Mouse (Mus musculus): ENCODE data around the gene Hoxb9. TPM values are rescaled to one million over a fixed set of nuclear protein-coding genes. Genes with fewer than 3 reads are reported as not detected.

The Hoxb9 gene
- total and polyA plus RNA-seq, 3 experiments, result not detected

- Histone ChIP-seq H3K4me3 (replicated peaks in 1 of 3; ENCODE audit: low read depth in 2 of 3, low read length in 2 of 3, poor library complexity in 1 of 3) (no peak within 1 kb of the TSS), H3K79me2 (replicated peaks; ENCODE audit: control insufficient read depth, extremely low read depth, insufficient read depth, poor library complexity, severe bottlenecking) (no peaks in the 10 kb centered on the region), H3K4me2 (ENCODE audit: insufficient read depth, low read depth, poor library complexity, severe bottlenecking) (no peak within 1 kb of the TSS), H3K9me3 (replicated peaks; ENCODE audit: low read length) (peaks cover 33% of the 10 kb centered on the region), H3K27me3 (replicated peaks) (peaks cover 62% of the 10 kb centered on the region), H3K36me3 (replicated peaks in 1 of 2; ENCODE audit: control insufficient read depth in 1 of 2, insufficient read depth in 1 of 2, low read length in 1 of 2) (no peaks in the 10 kb centered on the region), H3K4me1 (ENCODE audit: control insufficient read depth in 1 of 2, insufficient read depth in 2 of 2) (no peaks in the 10 kb centered on the region), H3K9ac (ENCODE audit: insufficient read depth, low read depth) (no peak within 1 kb of the TSS), H3K27ac (ENCODE audit: insufficient read depth, low read depth) (no peak within 1 kb of the TSS)
- in situ Hi-C loops (cut with MboI; ENCODE audit: low pct_ligation_motif_present, low pct_unique_long_range_greater_than_20kb, low sequenced_read_pairs) (loop anchor here (25.0 kb wide), 1 partner anchor 234 kb away; no protein-coding TSS in a partner anchor), dilution Hi-C loops (cut with MboI; ENCODE audit: extremely low pct_ligation_motif_present, extremely low pct_unique_long_range_greater_than_20kb, low sequenced_read_pairs) (no loop called here)
- no peak for DNase-seq (ENCODE audit: extremely low read depth)
- no peak for TF ChIP-seq TCF12 (IDR thresholded peaks at IDR 0.05; ENCODE audit: low read depth, low read length)
- TF ChIP-seq PAX5 (IDR thresholded peaks at IDR 0.05; ENCODE audit: low read length), result no peak
- no peak for TF ChIP-seq CHD1 (IDR thresholded peaks at IDR 0.05; ENCODE audit: low read depth, low read length)
- no peak for TF ChIP-seq MAZ (IDR thresholded peaks at IDR 0.05; ENCODE audit: low read depth, low read length)
- TF ChIP-seq ZMIZ1 (IDR thresholded peaks at IDR 0.05; ENCODE audit: low read depth, low read length), result no peak
- TF ChIP-seq UBTF (IDR thresholded peaks at IDR 0.05; ENCODE audit: low read depth, low read length), result no peak
- no peak for TF ChIP-seq E2F4 (IDR thresholded peaks at IDR 0.05; ENCODE audit: insufficient replicate concordance, low read depth, low read length)
- no peak for TF ChIP-seq JUND (conservative IDR thresholded peaks at IDR 0.05; ENCODE audit: low read depth, low read length)
- no peak for TF ChIP-seq GABPA (IDR thresholded peaks at IDR 0.05; ENCODE audit: insufficient replicate concordance, low read depth, low read length)
- TF ChIP-seq HCFC1 (IDR thresholded peaks at IDR 0.05; ENCODE audit: low read depth, low read length), result no peak
- no peak for TF ChIP-seq SIN3A (IDR thresholded peaks at IDR 0.05; ENCODE audit: low read length)
- no peak for TF ChIP-seq IRF4 (IDR thresholded peaks at IDR 0.05; ENCODE audit: low read depth, low read length)
- TF ChIP-seq ZC3H11A (IDR thresholded peaks at IDR 0.05; ENCODE audit: low read depth, low read length), result no peak
- no peak for TF ChIP-seq MEF2A (IDR thresholded peaks at IDR 0.05; ENCODE audit: borderline replicate concordance, low read depth, low read length)
- TF ChIP-seq ELF1 (IDR thresholded peaks at IDR 0.05; ENCODE audit: low read depth, low read length), result no peak
- TF ChIP-seq USF1 (IDR thresholded peaks at IDR 0.05; ENCODE audit: low read depth, low read length), result no peak
- no peak for TF ChIP-seq NELFE (IDR thresholded peaks at IDR 0.05; ENCODE audit: low read depth, low read length)
- TF ChIP-seq JUN (IDR thresholded peaks at IDR 0.05; ENCODE audit: insufficient read depth, low read depth, low read length), result no peak
- no peak for TF ChIP-seq SMC3 (IDR thresholded peaks at IDR 0.05; ENCODE audit: low read depth, low read length)
Observed at GRCm38 (mm10) chr11:96303151-96304099, 32.2 kb downstream of the Hoxb9 start, which contains the start of gene Hoxb5. Gene Hoxb5, plus strand, starts transcription at chr11:96303336.
